Mouse (Mus musculus) frontal cortex, postnatal 25 days (tissue): ENCODE measurements around the gene Fbxl8.

Source experiments
- DNase-seq, 2 experiments: peaks; one replicate each; pipeline ENCODE4 v3.0.0; 2022; ENCODE audit warnings: low spot score in 2 of 2

The Fbxl8 gene

GRCm38 (mm10) chr8:105303874-105304273 is 39.4 kb downstream of the Fbxl8 start:
- DNase-seq: no peak

- no peak for DNase-seq
These were observed 40.1 kb downstream of the Fbxl8 start for GRCm38 (mm10) chr8:105304325-105305210.

GRCm38 (mm10) chr8:105305211-105306145 is 41.0 kb downstream of the Fbxl8 start, which contains the start of gene Elmo3:
Gene Elmo3 (plus strand): TSS chr8:105305601.
- peak in 1 of 2 experiments; percentile 35 for DNase-seq

GRCm38 (mm10) chr8:105306146-105306691 is 41.8 kb downstream of the Fbxl8 start:
- no peak for DNase-seq

- no peak for DNase-seq
These were observed 43.2 kb downstream of the Fbxl8 start for GRCm38 (mm10) chr8:105307670-105308069.

- no peak for DNase-seq
These were observed 44.0 kb downstream of the Fbxl8 start for GRCm38 (mm10) chr8:105308428-105308827.

- DNase-seq: no peak
These were observed 44.8 kb downstream of the Fbxl8 start for GRCm38 (mm10) chr8:105309142-105309847.

GRCm38 (mm10) chr8:105310118-105310517 is 45.7 kb downstream of the Fbxl8 start:
- no peak for DNase-seq

GRCm38 (mm10) chr8:105311718-105312117 is 47.3 kb downstream of the Fbxl8 start:
- no peak for DNase-seq

- no peak for DNase-seq
These were observed 48.5 kb downstream of the Fbxl8 start for GRCm38 (mm10) chr8:105312891-105313481.

- no peak for DNase-seq
These were observed 49.4 kb downstream of the Fbxl8 start for GRCm38 (mm10) chr8:105313622-105314402.

GRCm38 (mm10) chr8:105315073-105315769 is 50.8 kb downstream of the Fbxl8 start:
- DNase-seq: no peak

- DNase-seq: no peak
These were observed 53.5 kb downstream of the Fbxl8 start for GRCm38 (mm10) chr8:105317941-105318340.

GRCm38 (mm10) chr8:105318662-105319190 is 54.3 kb downstream of the Fbxl8 start:
- DNase-seq: no peak
